Mouse (Mus musculus) kidney, embryonic 15.5 days (tissue): ENCODE measurements at regions not wholly inside any gene's neighbourhood (a gene's known extent, or its start where the extent isn't known, plus 50 kb on each side); places are given as distances from the start of the nearest gene placed in this dataset.

Experiments
- ATAC-seq: fragments of 200-750 bp; cut with Nextera tagmentation; replicated peaks from 2 replicates; pipeline ENCODE4 v1.8.0; 2017; ENCODE audit warnings: moderate TSS enrichment; ENCODE audit not compliant: low FRiP score
- H3K27ac ChIP-seq: fragments of 300-500 bp; sonication (generic); 2 replicates; pipeline ENCODE4 v1.5.1; 2015; ENCODE audit warnings: mild to moderate bottlenecking, inconsistent platforms
- H3K27me3 ChIP-seq: fragments of 300-500 bp; sonication (generic); 2 replicates; pipeline ENCODE4 v1.6.1; 2015; ENCODE audit warnings: inconsistent platforms
- H3K36me3 ChIP-seq: fragments of 300-500 bp; sonication (generic); 2 replicates; pipeline ENCODE4 v1.6.1; 2015; ENCODE audit warnings: inconsistent platforms
- H3K4me1 ChIP-seq: fragments of 300-500 bp; sonication (generic); 2 replicates; pipeline ENCODE4 v1.6.1; 2015; ENCODE audit warnings: inconsistent platforms
- H3K4me2 ChIP-seq: fragments of 300-500 bp; sonication (generic); 2 replicates; pipeline ENCODE4 v1.6.1; 2015; ENCODE audit warnings: moderate library complexity, mild to moderate bottlenecking, inconsistent platforms
- H3K4me3 ChIP-seq: fragments of 300-500 bp; sonication (generic); replicated peaks from 2 replicates; pipeline ENCODE4 v1.5.1; 2015; ENCODE audit warnings: mild to moderate bottlenecking, inconsistent platforms
- H3K9ac ChIP-seq: fragments of 300-500 bp; sonication (generic); 2 replicates; pipeline ENCODE4 v1.6.1; 2015; ENCODE audit warnings: mild to moderate bottlenecking, inconsistent platforms
- H3K9me3 ChIP-seq: fragments of 300-500 bp; sonication (generic); replicated peaks from 2 replicates; pipeline ENCODE4 v1.6.1; 2016; ENCODE audit warnings: inconsistent platforms
- WGBS: fragments of 180-500 bp; shearing (Covaris S2); methylation state at CpG from one replicate; pipeline ENCODE4 v1.1.7; 2015; ENCODE audit warnings: mixed read lengths; 5-methylcytosine and 5-hydroxymethylcytosine counted together

DNA sequence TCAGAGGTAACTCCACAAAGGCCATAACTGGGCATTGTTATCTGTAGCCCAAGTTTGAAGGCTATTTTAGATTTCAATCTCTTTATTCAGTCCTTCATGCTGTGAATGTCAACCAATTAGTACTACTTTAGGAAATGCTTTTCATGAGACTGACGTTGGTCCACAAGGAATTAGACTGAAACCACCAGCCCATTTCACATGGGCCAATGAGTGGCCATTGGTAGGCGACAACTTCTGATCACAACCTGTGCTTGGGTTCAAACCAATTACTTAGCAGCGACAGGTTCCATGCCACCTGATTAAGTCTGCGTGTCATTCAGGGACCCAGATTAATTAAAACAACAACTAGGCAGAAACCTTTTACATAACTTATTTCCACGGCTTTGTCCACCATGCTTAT is 126.9 kb upstream of the Tenm3 start:
- Histone ChIP-seq H3K9ac (no peak overlapping the region), H3K27me3 (no peaks in the 10 kb centered on the region), H3K4me1 (no peaks in the 10 kb centered on the region), H3K9me3 (no peaks in the 10 kb centered on the region), H3K4me2 (no peak overlapping the region), H3K4me3 (no peak overlapping the region), H3K27ac (no peak overlapping the region), H3K36me3 (no peaks in the 10 kb centered on the region)
- no peak for ATAC-seq
- WGBS: 82% methylated on average over 5 of the region's 5 CpGs

DNA sequence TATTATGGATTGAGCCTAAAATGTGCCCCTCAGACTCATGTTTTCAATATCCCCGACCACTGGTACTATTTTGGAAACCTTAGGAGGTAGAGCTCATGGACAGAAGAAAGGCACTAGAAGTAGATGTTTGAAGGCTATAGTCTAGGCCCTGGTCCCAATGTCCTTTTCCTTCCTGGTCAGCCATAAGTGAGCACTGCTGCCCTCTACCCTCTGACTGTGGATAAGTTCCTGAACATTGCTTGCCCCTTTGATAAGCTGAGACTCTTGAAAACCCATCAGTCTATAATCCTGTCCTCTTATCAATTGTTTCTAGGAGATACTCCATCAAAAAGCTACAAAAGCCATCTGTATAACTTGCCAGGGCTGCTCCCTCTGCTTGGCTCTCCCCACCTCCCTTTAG is 121.2 kb upstream of the Tenm3 start:
- H3K4me2 ChIP-seq: no peak overlapping the region
- no peaks in the 10 kb centered on the region for H3K9me3 ChIP-seq
- no peak overlapping the region for H3K4me3 ChIP-seq
- no peak overlapping the region for H3K9ac ChIP-seq
- 84% methylated on average over 1 of the region's 1 CpGs for WGBS
- H3K36me3 ChIP-seq: no peaks in the 10 kb centered on the region
- ATAC-seq: no peak
- no peaks in the 10 kb centered on the region for H3K27me3 ChIP-seq
- H3K4me1 ChIP-seq: no peaks in the 10 kb centered on the region
- H3K27ac ChIP-seq: no peak overlapping the region

DNA sequence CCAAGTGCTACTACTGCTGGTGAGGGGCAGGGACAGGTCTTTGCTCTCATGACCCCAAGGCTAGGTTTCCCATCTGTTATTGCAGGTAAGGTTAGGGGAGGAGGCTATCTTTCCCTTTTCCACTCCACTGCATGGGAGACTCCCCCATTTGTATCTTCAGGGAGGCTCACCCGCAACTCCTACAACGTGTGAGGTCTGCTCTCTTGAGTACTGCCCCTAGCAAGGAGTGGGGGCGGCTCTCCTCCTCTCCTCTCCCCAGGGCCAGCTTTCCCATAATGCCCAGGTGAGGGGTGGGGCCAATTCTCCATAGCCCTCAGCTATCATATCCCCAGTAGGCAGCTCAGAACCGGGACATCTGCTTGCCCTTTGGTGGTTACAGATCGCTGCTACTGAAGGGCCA is 113.9 kb upstream of the Tenm3 start:
- 56% methylated on average over 5 of the region's 5 CpGs for WGBS

DNA sequence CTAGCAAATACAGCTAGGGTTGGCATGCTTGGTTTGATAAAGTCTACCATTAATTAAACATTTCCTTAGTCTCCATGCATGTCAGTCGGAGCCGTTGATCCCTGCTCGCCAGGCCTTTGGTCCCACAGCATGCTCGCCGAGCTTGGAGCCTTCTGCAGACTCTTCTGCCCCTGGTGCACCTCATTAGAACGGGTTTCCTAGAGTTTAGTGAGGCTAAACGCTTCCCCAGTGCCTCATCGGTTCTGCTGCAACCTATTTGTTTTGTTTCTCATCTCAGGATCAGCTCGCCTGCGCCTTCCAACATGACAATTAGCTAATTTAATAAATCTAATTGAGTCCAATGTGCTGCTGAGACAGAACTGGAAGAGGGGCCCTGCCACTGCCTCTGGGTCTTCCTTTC is 107.7 kb upstream of the Tenm3 start:
- H3K36me3 ChIP-seq: no peaks in the 10 kb centered on the region
- no peaks in the 10 kb centered on the region for H3K9me3 ChIP-seq
- H3K4me1 ChIP-seq: no peaks in the 10 kb centered on the region
- no peak overlapping the region for H3K4me2 ChIP-seq
- H3K27me3 ChIP-seq: no peaks in the 10 kb centered on the region
- 85% methylated on average over 10 of the region's 10 CpGs for WGBS
- H3K9ac ChIP-seq: no peak overlapping the region
- H3K4me3 ChIP-seq: no peak overlapping the region
- no peak for ATAC-seq
- no peak overlapping the region for H3K27ac ChIP-seq

More for the DNA sequence above, 113.9 kb upstream of the Tenm3 start:
- peak; percentile 58 for ATAC-seq
- H3K27me3 ChIP-seq: no peaks in the 10 kb centered on the region
- no peak overlapping the region for H3K4me3 ChIP-seq
- H3K9ac ChIP-seq: no peak overlapping the region
- H3K27ac ChIP-seq: no peak overlapping the region
- H3K36me3 ChIP-seq: no peaks in the 10 kb centered on the region
- no peak overlapping the region for H3K4me2 ChIP-seq
- H3K4me1 ChIP-seq: no peaks in the 10 kb centered on the region
- H3K9me3 ChIP-seq: no peaks in the 10 kb centered on the region

DNA sequence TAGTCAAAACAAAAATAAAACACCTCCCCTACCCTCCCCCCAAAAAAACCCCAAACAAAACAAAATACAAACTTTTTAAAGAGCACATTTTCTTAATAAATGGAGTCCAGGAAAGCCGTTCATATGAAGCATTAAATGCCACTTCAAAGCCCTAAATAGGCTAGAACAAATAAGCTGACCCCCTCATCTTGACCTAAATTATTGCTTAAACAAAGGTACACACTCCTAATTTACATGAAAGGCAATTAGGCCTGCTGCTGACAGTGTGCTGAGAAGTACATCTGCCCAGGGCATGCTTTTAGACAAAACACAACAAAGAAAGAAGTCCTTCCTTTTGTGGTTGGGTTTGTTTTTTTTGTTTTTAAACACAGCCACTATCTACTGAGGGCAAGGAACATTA is 100.4 kb upstream of the Tenm3 start:
- H3K27me3 ChIP-seq: no peaks in the 10 kb centered on the region

DNA sequence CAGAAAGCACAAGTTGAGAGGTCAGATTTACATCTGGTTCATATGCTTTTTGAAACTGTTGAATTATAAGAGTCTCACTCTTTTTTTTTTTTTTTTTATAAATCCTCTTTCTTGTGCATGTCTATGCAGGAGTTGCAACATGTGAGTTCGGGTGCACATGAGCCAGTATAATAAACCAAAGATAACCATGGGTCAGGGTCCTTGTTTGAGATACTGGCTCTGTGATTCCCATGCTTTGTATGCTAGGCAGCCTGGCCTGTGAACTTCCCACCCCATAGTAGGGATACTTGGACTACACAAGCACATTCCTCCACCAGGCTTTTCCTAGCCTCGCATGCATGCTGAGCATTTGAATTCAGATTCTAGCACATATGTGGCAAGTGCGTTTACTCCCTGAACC is 93.4 kb upstream of the Tenm3 start:
- no peak overlapping the region for H3K4me3 ChIP-seq
- no peaks in the 10 kb centered on the region for H3K4me1 ChIP-seq
- no peak overlapping the region for H3K9ac ChIP-seq
- H3K36me3 ChIP-seq: no peaks in the 10 kb centered on the region
- H3K4me2 ChIP-seq: no peak overlapping the region
- H3K27me3 ChIP-seq: no peaks in the 10 kb centered on the region
- WGBS: 95% methylated on average over 3 of the region's 3 CpGs
- no peak for ATAC-seq
- no peak overlapping the region for H3K27ac ChIP-seq
- H3K9me3 ChIP-seq: no peaks in the 10 kb centered on the region

More for the DNA sequence above, 100.4 kb upstream of the Tenm3 start:
- 24% methylated on average over 1 of the region's 1 CpGs for WGBS
- Histone ChIP-seq H3K4me1 (no peaks in the 10 kb centered on the region), H3K4me3 (no peak overlapping the region), H3K9ac (no peak overlapping the region), H3K27ac (no peak overlapping the region), H3K4me2 (no peak overlapping the region), H3K9me3 (no peaks in the 10 kb centered on the region), H3K36me3 (no peaks in the 10 kb centered on the region)
- ATAC-seq: no peak

DNA sequence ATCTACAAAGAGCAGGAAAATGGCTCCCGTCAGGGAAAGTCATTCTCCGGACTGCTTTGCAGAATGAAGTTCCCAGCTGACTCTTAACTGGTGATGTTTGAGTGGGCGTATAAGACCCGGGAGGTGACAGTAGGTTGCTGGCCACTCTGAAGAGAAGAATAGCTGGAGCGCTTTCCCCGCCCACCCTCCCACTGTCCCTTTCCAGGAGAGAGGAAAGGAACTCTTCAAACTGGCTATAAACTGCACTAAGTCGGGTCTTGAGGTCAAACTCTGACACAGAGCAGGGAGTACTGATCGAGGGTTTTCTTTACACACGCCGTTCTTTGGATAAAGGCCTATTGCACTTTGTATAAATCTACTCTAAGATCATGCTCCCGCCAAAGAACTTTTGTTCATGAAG is 83.4 kb upstream of the Tenm3 start:
- Histone ChIP-seq H3K4me3 (no peak overlapping the region), H3K4me1 (0 out of 2 replicates have a peak, but pooled peaks cover 5% of the 10 kb centered on the region), H3K4me2 (no peak overlapping the region), H3K9me3 (no peaks in the 10 kb centered on the region), H3K9ac (no peak overlapping the region), H3K36me3 (no peaks in the 10 kb centered on the region), H3K27me3 (no peaks in the 10 kb centered on the region), H3K27ac (no peak overlapping the region)
- 28% methylated on average over 11 of the region's 11 CpGs for WGBS
- ATAC-seq: peak; percentile 43; the same call in 1 of the 2 replicates

DNA sequence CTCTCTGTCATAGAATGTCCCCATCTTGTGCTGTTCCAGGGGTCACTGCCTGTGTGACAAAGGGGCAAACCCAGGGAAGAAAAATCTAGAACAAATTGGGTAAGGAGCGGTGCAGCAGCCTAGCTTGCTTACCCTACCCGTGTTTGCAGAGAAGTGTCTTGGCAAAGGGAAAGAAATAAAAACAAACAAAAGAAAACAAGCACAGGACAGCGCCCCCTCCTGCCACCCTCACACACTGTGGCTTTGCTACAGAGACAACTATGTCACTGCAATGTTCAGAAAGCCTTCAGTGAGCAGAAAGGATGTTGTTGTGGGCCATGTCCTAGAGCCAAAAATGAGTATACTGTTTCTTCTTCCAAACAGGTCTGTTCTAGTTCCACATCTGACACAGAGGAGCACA is 71.5 kb upstream of the Tenm3 start:
- 62% methylated on average over 3 of the region's 3 CpGs for WGBS
- Histone ChIP-seq H3K36me3 (no peaks in the 10 kb centered on the region), H3K4me2 (no peak overlapping the region), H3K27me3 (no peaks in the 10 kb centered on the region), H3K9me3 (no peaks in the 10 kb centered on the region), H3K9ac (no peak overlapping the region), H3K4me1 (no peaks in the 10 kb centered on the region), H3K4me3 (no peak overlapping the region), H3K27ac (no peak overlapping the region)
- no peak for ATAC-seq

DNA sequence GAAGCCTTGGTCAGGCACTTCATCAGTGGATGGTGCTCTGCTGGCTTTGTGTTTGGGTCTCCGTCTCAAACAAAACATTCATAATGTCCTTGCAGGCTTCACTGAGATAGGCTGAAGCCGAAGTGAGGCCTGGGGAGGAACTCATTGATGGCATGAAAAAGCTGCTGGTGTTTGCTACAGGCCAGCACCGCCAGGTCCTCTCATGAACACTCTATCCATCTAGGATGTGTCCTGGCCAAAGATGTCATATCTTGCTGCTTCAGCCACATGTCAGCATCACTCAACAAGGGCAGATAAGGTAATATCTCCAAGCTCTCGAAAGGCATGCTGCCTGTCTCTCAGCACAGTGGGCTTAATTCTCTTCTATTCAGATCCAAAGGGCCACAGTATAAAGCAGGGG is 69.1 kb upstream of the Tenm3 start:
- Histone ChIP-seq H3K27ac (no peak overlapping the region), H3K4me2 (no peak overlapping the region), H3K4me3 (no peak overlapping the region), H3K36me3 (no peaks in the 10 kb centered on the region), H3K27me3 (no peaks in the 10 kb centered on the region), H3K9me3 (no peaks in the 10 kb centered on the region), H3K9ac (no peak overlapping the region), H3K4me1 (no peaks in the 10 kb centered on the region)
- ATAC-seq: no peak
- WGBS: 80% methylated on average over 4 of the region's 4 CpGs

DNA sequence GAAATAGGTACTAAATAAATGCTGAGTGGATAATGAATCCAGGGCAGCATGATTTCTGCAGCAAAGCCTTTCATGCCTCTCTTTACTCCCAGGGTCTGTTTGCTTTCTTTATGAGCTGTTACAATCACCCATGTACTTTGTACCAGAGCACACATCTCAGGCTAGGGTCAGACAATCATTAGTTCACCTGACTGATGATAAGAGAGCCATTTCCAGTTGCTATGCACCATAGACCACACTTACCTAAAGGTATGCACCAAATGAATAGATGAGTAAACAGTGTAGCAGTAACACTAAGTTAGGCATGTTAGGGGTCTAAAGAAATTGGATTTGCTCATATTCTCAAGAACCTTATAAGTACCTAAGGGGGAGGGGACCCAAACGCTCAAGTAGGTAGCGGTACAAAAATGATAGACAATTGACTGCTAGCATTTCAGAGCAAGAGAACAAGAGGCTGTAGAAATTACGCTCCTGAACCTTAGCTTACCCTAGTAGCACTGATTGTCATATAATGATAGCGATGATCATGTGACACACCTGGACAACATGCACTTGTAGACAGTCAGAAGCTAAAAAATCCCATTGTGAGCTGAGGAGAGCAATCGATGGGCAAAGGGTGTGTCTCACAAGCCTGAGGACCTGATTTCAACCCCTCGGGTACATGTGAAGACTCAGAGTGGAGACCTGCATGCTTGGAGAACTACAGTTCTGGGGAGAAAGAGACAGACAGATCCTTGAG is 58.1 kb upstream of the Tenm3 start:
- no peak for ATAC-seq
- WGBS: 95% methylated on average over 6 of the region's 6 CpGs

DNA sequence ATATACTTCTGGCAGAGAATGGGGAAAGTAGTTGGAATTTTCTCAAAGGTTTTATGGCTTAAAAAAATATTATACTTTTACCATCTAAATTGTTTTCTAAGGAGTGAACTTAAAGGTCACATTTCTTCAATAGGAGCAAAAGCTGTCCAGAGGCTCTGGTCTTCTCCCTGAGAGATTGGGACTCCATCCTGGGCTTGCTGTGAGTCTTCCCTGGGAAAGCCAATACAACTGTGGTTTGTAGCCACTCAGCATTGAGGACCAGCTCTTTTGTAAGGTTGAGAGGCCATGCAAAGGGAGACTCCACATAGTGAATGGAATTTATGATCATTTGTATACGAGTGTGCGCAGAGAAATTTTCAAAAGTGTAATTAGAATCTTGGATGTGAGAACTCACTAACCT is 52.9 kb upstream of the Tenm3 start:
- Histone ChIP-seq H3K27ac (no peak overlapping the region), H3K4me3 (no peak overlapping the region), H3K9ac (no peak overlapping the region), H3K4me2 (no peak overlapping the region), H3K36me3 (no peaks in the 10 kb centered on the region), H3K9me3 (no peaks in the 10 kb centered on the region), H3K27me3 (no peaks in the 10 kb centered on the region), H3K4me1 (no peaks in the 10 kb centered on the region)
- ATAC-seq: no peak
- 89% methylated on average over 2 of the region's 2 CpGs for WGBS

More for the DNA sequence above, 58.1 kb upstream of the Tenm3 start:
- Histone ChIP-seq H3K36me3 (no peaks in the 10 kb centered on the region), H3K27ac (no peak overlapping the region), H3K9me3 (no peaks in the 10 kb centered on the region), H3K4me2 (no peak overlapping the region), H3K9ac (no peak overlapping the region), H3K4me1 (0 out of 2 replicates have a peak, but pooled peaks cover 5% of the 10 kb centered on the region), H3K27me3 (no peaks in the 10 kb centered on the region), H3K4me3 (no peak overlapping the region)

DNA sequence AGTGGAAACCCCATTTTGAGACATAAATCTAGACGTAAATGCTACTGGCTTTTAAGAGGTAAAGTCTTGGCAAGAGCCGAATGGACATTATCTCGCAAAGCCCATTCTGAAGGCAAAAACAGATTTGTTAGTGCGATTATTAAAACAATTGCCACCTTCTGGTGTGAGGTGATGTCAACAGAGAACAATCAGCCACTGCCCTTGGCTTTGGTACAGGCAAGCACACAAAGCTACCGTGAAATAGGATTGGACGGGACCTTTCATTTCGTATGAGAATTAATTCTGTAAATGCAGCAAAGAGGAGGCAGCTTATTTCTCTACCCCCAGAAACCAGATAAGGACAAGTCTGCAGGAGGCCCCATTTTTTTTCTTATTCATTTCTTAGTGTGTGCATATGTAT is 52.5 kb upstream of the Tenm3 start:
- H3K4me2 ChIP-seq: no peak overlapping the region
- no peaks in the 10 kb centered on the region for H3K27me3 ChIP-seq
- H3K4me3 ChIP-seq: no peak overlapping the region
- no peak overlapping the region for H3K27ac ChIP-seq
- no peaks in the 10 kb centered on the region for H3K36me3 ChIP-seq
- WGBS: 69% methylated on average over 7 of the region's 7 CpGs
- no peak for ATAC-seq
- H3K4me1 ChIP-seq: no peaks in the 10 kb centered on the region
- H3K9ac ChIP-seq: no peak overlapping the region
- H3K9me3 ChIP-seq: no peaks in the 10 kb centered on the region

DNA sequence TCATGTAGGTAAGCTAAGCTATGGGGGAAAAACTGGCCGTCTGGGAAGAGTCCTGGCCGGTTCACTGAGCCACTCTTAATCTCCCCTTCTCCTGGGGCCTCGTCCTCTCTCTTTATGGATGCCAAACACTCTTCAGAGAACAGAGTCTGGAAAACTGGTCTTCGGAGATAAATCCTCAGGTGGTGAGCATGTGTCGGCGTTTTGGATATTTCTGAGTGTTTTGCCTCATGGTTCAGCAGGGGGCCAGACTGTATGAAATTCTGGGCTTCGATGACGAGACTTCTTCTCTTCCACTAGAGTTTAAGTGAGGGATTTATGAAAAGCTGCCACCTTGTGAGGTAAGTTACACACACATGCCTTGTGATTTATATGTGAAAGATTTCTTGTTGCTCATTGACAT is 51.8 kb upstream of the Tenm3 start:
- Histone ChIP-seq H3K4me2 (no peak overlapping the region), H3K4me3 (no peak overlapping the region), H3K27ac (no peak overlapping the region), H3K9ac (no peak overlapping the region), H3K27me3 (no peaks in the 10 kb centered on the region), H3K9me3 (no peaks in the 10 kb centered on the region), H3K36me3 (no peaks in the 10 kb centered on the region), H3K4me1 (no peaks in the 10 kb centered on the region)
- WGBS: 49% methylated on average over 8 of the region's 8 CpGs
- no peak for ATAC-seq
